ENCODE assay signal across 25 mouse cellular contexts in the genomic region with DNA sequence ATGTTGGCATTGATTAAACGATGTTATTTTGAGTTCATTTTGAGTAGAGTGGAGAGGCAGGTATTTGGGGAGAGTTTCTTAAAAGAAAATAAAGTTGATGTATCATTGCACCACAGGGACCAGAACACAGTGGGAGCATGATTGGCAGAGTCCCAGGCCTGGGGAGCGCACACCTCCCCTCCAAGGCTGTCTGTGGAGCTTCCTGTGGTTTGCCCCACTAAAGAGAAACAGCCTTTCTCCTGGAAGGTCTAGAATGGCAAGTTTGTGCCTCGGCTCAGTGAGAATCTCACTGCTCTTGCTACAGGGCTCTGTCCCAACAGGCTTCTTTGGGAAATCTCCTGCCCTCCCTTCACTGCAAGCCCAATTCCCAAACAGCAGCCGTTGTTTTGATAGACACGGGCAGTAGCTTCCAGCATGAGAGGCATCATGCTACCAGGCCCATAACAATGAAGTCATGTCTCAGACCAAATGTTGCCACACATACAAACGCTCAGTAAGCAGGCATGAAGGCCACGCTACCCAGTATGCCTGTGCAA.
A peak's percentile ranks its signal among the peaks of the same experiment; 100 is the strongest.
DNase-seq lines count a peak whose midpoint lies in the region; ATAC-seq lines count a peak whose summit lies in the region.
"Had no signal": no experiment of that assay in that cellular context is flagged by ENCODE, and none has a peak within 500 bp of the region (broad histone marks: within the 10 kb centered on the region; RNA-seq: fewer than 3 reads in every experiment).

No protein-coding gene starts in this region.

- no peak overlapping the region for H3K4me2 ChIP-seq in kidney, embryonic 15.5 days
- H3K4me2 ChIP-seq in kidney, embryonic 14.5 days (replicated peaks; ENCODE audit: low read depth, low read length) = no peak overlapping the region
- H3K4me2 ChIP-seq: midbrain, embryonic 12.5 days; neural tube, embryonic 15.5 days had no signal

- H3K27ac ChIP-seq in kidney, embryonic 15.5 days = peak overlapping the region; percentile 32; the same call in 1 of the 2 replicates
- H3K27ac ChIP-seq in kidney, embryonic 14.5 days (ENCODE audit: low read depth, low read length) = no peak overlapping the region
- H3K27ac ChIP-seq: gastrocnemius, adult 2 months; hindbrain, postnatal 0 days; layer of hippocampus, adult 2 months; midbrain, embryonic 12.5 days; neural tube, embryonic 15.5 days had no signal

- H3K4me3 ChIP-seq in kidney, embryonic 15.5 days (replicated peaks) = no peak overlapping the region
- H3K4me3 ChIP-seq in kidney, embryonic 14.5 days (ENCODE audit: low read length) = no peak overlapping the region
- H3K4me3 ChIP-seq: gastrocnemius, adult 2 months; layer of hippocampus, adult 2 months; midbrain, embryonic 12.5 days; neural tube, embryonic 15.5 days had no signal

- no peaks in the 10 kb centered on the region for H3K36me3 ChIP-seq in kidney, embryonic 15.5 days
- no peaks in the 10 kb centered on the region for H3K36me3 ChIP-seq in kidney, embryonic 14.5 days (ENCODE audit: control insufficient read depth, insufficient read depth, low read length)
- H3K36me3 ChIP-seq: midbrain, embryonic 12.5 days had no signal

- H3K4me1 ChIP-seq in kidney, embryonic 15.5 days = peaks cover 19% of the 10 kb centered on the region; the same call in 1 of the 2 replicates
- peaks cover 7% of the 10 kb centered on the region; the same call in 1 of the 2 replicates for H3K4me1 ChIP-seq in kidney, embryonic 14.5 days (ENCODE audit: control insufficient read depth, insufficient read depth, low read length)
- H3K4me1 ChIP-seq: midbrain, embryonic 12.5 days; neural tube, embryonic 15.5 days had no signal

- no peaks in the 10 kb centered on the region for H3K9me3 ChIP-seq in kidney, embryonic 15.5 days (replicated peaks)
- H3K9me3 ChIP-seq in kidney, embryonic 14.5 days (ENCODE audit: control insufficient read depth, low read length) = no peaks in the 10 kb centered on the region
- H3K9me3 ChIP-seq: midbrain, embryonic 12.5 days had no signal

- DNase-seq in 416B (ENCODE audit: low read depth) = peak; percentile 5
- peak; percentile 58 for DNase-seq in adipocyte (ENCODE audit: low spot score)
- no peak for DNase-seq in urinary bladder, adult 2 months (ENCODE audit: low spot score)
- DNase-seq: adrenal gland, postnatal 36 days; cerebellum, adult 18-20 months; cerebellum, postnatal 25 days; forebrain, postnatal 0 days; gastrocnemius, adult 2 months; heart, adult 18-20 months; heart, postnatal 4 days; kidney, postnatal 14 days; layer of hippocampus, postnatal 36 days; liver; right cerebral cortex, postnatal 14 days; spleen, adult 18-20 months had no signal

- ATAC-seq in kidney, embryonic 15.5 days (replicated peaks; ENCODE audit: low FRiP score) = no peak
- no peak for ATAC-seq in kidney, embryonic 14.5 days (ENCODE audit: low FRiP score, low TSS enrichment)
- ATAC-seq in hematopoietic stem cell, adult 5-6 weeks (replicated peaks in 1 of 2; ENCODE audit: insufficient read depth in 1 of 2, low FRiP score in 2 of 2, low TSS enrichment in 1 of 2, low read depth in 1 of 2, poor library complexity in 2 of 2, severe bottlenecking in 2 of 2) = peak; percentile 54 to 64; a peak in 3 of 4 replicates
- no peak for ATAC-seq in frontal cortex, adult (ENCODE audit: low TSS enrichment)
- ATAC-seq: forebrain, postnatal 0 days; hindbrain, postnatal 0 days; intestine, postnatal 0 days; lung, postnatal 0 days had no signal

- WGBS in kidney, embryonic 15.5 days = 56% methylated on average over 7 of the region's 7 CpGs
- WGBS in kidney, embryonic 14.5 days = 62% methylated on average over 7 of the region's 7 CpGs

- H3K27me3 ChIP-seq in kidney, embryonic 15.5 days = no peaks in the 10 kb centered on the region
- no peaks in the 10 kb centered on the region for H3K27me3 ChIP-seq in kidney, embryonic 14.5 days (ENCODE audit: control insufficient read depth, insufficient read depth, low read length)
- H3K27me3 ChIP-seq: midbrain, embryonic 12.5 days; neural tube, embryonic 15.5 days had no signal

- no peak overlapping the region for H3K9ac ChIP-seq in kidney, embryonic 15.5 days
- no peak overlapping the region for H3K9ac ChIP-seq in kidney, embryonic 14.5 days (ENCODE audit: low read depth, low read length)
- H3K9ac ChIP-seq: forebrain, postnatal 0 days; midbrain, embryonic 12.5 days; neural tube, embryonic 15.5 days had no signal

Comparison
In these comparisons a context has a peak if more than half of its experiments do, and no peak if none do; other contexts are left out.
1. ATAC-seq: peak in hematopoietic stem cell, adult 5-6 weeks (2 of 2); none in kidney, embryonic 15.5 days (single experiment), kidney, embryonic 14.5 days (single experiment) and frontal cortex, adult (single experiment).